Mouse (Mus musculus): ENCODE results near the gene Sh3gl2. TPM values are rescaled to one million over a fixed set of nuclear protein-coding genes. Genes with fewer than 3 reads are reported as not detected.

Sh3gl2 gene
- polyA plus RNA-seq (2012; rRNA removed): 35.3 and 36.3 TPM in 2 replicates

DNA sequence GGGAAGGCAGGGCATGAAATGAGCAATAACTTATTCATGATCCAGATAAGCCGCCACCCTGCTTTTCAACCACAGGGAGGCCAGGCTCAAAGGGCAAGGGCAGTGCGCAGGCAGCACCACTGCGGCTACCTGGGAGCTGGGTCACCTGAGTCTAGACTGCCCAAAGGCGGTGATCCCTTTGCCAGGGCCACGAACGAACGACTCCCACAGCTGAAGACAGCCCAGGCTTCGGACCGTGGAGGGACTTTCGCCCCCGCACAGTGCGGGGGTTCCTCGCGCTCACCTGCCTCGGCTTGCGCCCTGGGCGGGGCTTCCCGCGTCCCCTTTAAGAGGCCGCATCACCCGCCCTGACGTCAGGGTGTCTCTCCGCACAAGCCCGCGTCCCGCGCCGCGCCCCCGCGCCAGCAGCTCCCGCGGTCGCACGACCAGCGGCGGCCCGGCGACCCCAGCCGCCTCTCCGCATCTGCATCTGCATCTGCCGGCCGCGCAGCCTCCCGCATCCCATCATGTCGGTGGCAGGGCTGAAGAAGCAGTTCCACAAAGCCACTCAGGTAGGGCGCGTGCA is at the start of gene Sh3gl2:
Gene Sh3gl2, plus strand, starts transcription at position 56 of the 565 bp plus-strand sequence.

DNA sequence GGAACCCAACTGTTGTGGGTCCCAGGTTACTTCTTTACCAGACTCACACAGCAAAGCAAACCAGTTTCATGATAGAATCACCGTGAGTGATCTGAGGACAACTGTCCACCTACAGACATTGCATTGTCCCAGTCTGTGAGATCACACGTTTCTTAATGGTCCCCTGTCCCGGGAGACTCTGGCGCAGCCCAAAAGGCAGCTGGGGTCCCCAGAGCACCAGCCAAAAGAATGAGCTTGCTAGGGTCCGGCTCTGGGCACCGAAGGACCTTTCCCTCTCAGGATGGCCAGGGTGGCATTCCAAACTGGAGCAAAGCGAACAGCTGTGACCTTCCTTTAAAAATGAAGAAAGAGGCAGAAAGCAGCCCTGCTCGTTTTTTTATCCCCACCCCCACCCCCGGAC is 308.9 kb downstream of the Sh3gl2 start, which contains the start of gene Adamtsl1:
Gene Adamtsl1, plus strand, starts transcription at position 381 of the 400 bp plus-strand sequence.

